Mouse (Mus musculus) bone marrow macrophage, adult 2 months (primary cell): Measurements from ENCODE around the gene Nop56.

ENCODE experiments used
- CTCF ChIP-seq: IDR thresholded peaks from 2 replicates; pipeline ENCODE4 v1.5.1; 2012; ENCODE audit warnings: low read depth, mild to moderate bottlenecking, low read length, moderate library complexity
- POLR2A ChIP-seq: IDR thresholded peaks from 2 replicates; pipeline ENCODE4 v1.6.1; 2012; ENCODE audit warnings: mild to moderate bottlenecking, low read depth, low read length, borderline replicate concordance

- TF ChIP-seq POLR2A: no peak
- no peak for TF ChIP-seq CTCF
Observed at GRCm38 (mm10) chr2:130294218-130294935, 20.1 kb downstream of the Nop56 start.
